Comparison of ENCODE assay signal across 21 mouse cellular contexts in genomic region chr9:50210481-50210880, GRCm38 (mm10).
DNase-seq lines count a peak whose midpoint lies in the region; TF ChIP-seq lines count a peak whose summit lies in the region.
"Had no signal": no experiment of that assay in that cellular context is flagged by ENCODE, and none has a peak within 500 bp of the region (broad histone marks: within the 10 kb centered on the region; RNA-seq: fewer than 3 reads in every experiment).

No protein-coding gene starts in this region.

- peak; percentile 19 to 20 for DNase-seq in cerebellum, postnatal 10 days
- DNase-seq in cerebellum, adult 9-11 months = no peak
- DNase-seq in gastrocnemius, adult 2 months = peak; percentile 16
- no peak for DNase-seq in gastrocnemius, adult 18-20 months (ENCODE audit: low spot score)
- DNase-seq in 3T3-L1 (ENCODE audit: low read depth, low spot score) = peak; percentile 22
- DNase-seq in lung, postnatal 14 days = peak; percentile 12
- no peak for DNase-seq in kidney, adult 11 months
- DNase-seq in kidney, adult 8-10 months = no peak
- DNase-seq: adrenal gland, postnatal 10 days; adrenal gland, postnatal 36 days; B cell, adult 2 months; cerebellum, adult 11 months; cerebellum, adult 2 months; cerebellum, postnatal 36 days; embryo, embryonic 11 days; forebrain, postnatal 0 days; gastrocnemius, postnatal 10 days; gastrocnemius, postnatal 36 days had no signal

- H3K4me3 ChIP-seq in gastrocnemius, adult 2 months = no peak overlapping the region
- H3K4me3 ChIP-seq: embryonic facial prominence, embryonic 15.5 days; hindbrain, embryonic 12.5 days; hindbrain, embryonic 15.5 days had no signal

- intact Hi-C loops in gastrocnemius, adult 2 months (cut with DNase I) = no loop called here

- no peak for TF ChIP-seq CTCF in gastrocnemius, adult 2 months (IDR thresholded peaks at IDR 0.05)

- no peak overlapping the region for H3K27ac ChIP-seq in gastrocnemius, adult 2 months
- H3K27ac ChIP-seq: embryonic facial prominence, embryonic 15.5 days; hindbrain, embryonic 12.5 days; hindbrain, embryonic 15.5 days had no signal

Comparison
In these comparisons a context has a peak if more than half of its experiments do, and no peak if none do; other contexts are left out.
1. DNase-seq: peak in cerebellum, postnatal 10 days (2 of 2), gastrocnemius, adult 2 months (single experiment), 3T3-L1 (single experiment) and lung, postnatal 14 days (single experiment); none in cerebellum, adult 9-11 months (single experiment), gastrocnemius, adult 18-20 months (single experiment), kidney, adult 11 months (single experiment) and kidney, adult 8-10 months (0 of 2).